Mouse (Mus musculus): ENCODE results near the gene Vstm2l.

GRCm38 (mm10) chr2:157932655-157933054, 18.2 kb downstream of the Vstm2l start:
- no peak for TF ChIP-seq EP300 (IDR thresholded peaks at IDR 0.05; ENCODE audit: low read depth)
- peak; percentile 35 for TF ChIP-seq CTCF (IDR thresholded peaks at IDR 0.05; ENCODE audit: low read depth)
